Mouse (Mus musculus): Measurements from ENCODE around the gene Cdk15.

DNA sequence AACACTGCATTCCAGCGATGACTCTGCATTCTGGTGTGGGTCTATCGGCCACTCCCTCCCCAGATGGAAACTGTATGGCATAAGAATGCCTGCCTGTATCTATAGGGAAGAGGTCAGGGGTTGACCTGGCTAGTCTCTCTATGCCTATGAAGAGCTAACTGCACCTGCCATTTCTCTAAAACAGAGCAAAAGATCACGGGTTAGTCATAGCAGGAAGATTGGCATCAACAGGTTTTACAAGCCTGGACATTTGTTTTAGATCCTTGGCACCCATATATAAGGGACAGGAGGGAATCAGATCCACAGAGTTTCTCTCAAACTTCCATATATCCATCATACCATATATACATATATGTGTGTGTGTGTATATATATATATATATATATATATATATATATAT is 127.7 kb downstream of the Cdk15 start:
- TF ChIP-seq CTCF (IDR thresholded peaks at IDR 0.05; ENCODE audit: borderline replicate concordance, extremely low read depth, insufficient read depth, insufficient read length): no peak
- no peak for TF ChIP-seq POLR2A (IDR thresholded peaks at IDR 0.05; ENCODE audit: borderline replicate concordance, extremely low read depth, insufficient read depth, insufficient read length, poor library complexity, severe bottlenecking)
